Mouse (Mus musculus): ENCODE results near the gene Rundc1. TPM values are rescaled to one million over a fixed set of nuclear protein-coding genes. Genes with fewer than 3 reads are reported as not detected.

Rundc1 gene
- polyA plus RNA-seq, 1 experiment: 14.2 TPM

GRCm38 (mm10) chr11:101459716-101460115 lies 34.8 kb downstream of the Rundc1 start:
- 94% methylated on average over 6 of the region's 6 CpGs for WGBS
- Histone ChIP-seq H3K36me3 (ENCODE audit: control insufficient read depth, insufficient read depth, low read length) (peaks cover 33% of the 10 kb centered on the region), H3K4me1 (ENCODE audit: control insufficient read depth, insufficient read depth, insufficient read length) (0 out of 2 replicates have a peak, but pooled peaks cover 2% of the 10 kb centered on the region), H3K27ac (ENCODE audit: insufficient read depth, low read length) (no peak overlapping the region), H3K27me3 (ENCODE audit: control insufficient read depth, insufficient read depth, low read length) (no peaks in the 10 kb centered on the region), H3K4me3 (ENCODE audit: extremely low read depth, insufficient read depth, insufficient read length) (no peak overlapping the region)
- no peak for DNase-seq (ENCODE audit: low read depth in 1 of 2, low spot score in 2 of 2)
- TF ChIP-seq CTCF (IDR thresholded peaks at IDR 0.05; ENCODE audit: extremely low read depth, insufficient read depth, insufficient read length, insufficient replicate concordance) (no peak), POLR2A (IDR thresholded peaks at IDR 0.05; ENCODE audit: low read depth, low read length) (no peak)

DNA sequence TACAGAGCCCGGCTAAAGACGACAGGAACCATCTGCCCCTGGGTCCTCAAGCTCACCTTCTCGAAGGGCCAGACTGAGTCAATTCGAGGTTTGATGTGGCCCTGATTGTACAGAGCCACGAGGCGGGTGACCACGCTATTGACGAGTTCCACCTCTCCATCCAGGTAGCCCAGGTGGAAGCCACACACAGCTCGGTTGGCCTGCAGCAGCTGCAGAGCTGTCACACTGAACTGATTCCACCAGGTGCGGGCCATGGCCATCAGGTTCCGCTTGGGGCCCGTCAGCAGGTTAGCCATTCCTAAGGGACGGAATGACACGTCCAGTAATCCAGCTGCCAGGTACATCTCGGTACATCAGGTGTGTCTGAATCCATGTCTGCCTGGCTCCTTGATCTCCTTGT lies 35.4 kb downstream of the Rundc1 start:
- 89% methylated on average over 15 of the region's 15 CpGs for WGBS
- no peaks in the 10 kb centered on the region for H3K27me3 ChIP-seq (ENCODE audit: control insufficient read depth, insufficient read depth, low read length)

GRCm38 (mm10) chr11:101462141-101462540 lies 37.3 kb downstream of the Rundc1 start:
- TF ChIP-seq POLR2A (IDR thresholded peaks at IDR 0.05; ENCODE audit: low read depth, low read length) (no peak), CTCF (IDR thresholded peaks at IDR 0.05; ENCODE audit: extremely low read depth, insufficient read depth, insufficient read length, insufficient replicate concordance) (no peak)
- Histone ChIP-seq H3K4me3 (ENCODE audit: extremely low read depth, insufficient read depth, insufficient read length) (no peak overlapping the region), H3K36me3 (ENCODE audit: control insufficient read depth, insufficient read depth, low read length) (peaks cover 26% of the 10 kb centered on the region)

More for the DNA sequence above, 35.4 kb downstream of the Rundc1 start:
- H3K4me1 ChIP-seq (ENCODE audit: control insufficient read depth, insufficient read depth, insufficient read length): peaks cover 6% of the 10 kb centered on the region; the same call in 1 of the 2 replicates
- no peak overlapping the region for H3K4me3 ChIP-seq (ENCODE audit: extremely low read depth, insufficient read depth, insufficient read length)
- no peak for DNase-seq (ENCODE audit: low read depth in 1 of 2, low spot score in 2 of 2)
- peaks cover 33% of the 10 kb centered on the region for H3K36me3 ChIP-seq (ENCODE audit: control insufficient read depth, insufficient read depth, low read length)
- TF ChIP-seq POLR2A (IDR thresholded peaks at IDR 0.05; ENCODE audit: low read depth, low read length) (no peak), CTCF (IDR thresholded peaks at IDR 0.05; ENCODE audit: extremely low read depth, insufficient read depth, insufficient read length, insufficient replicate concordance) (no peak)
- H3K27ac ChIP-seq (ENCODE audit: insufficient read depth, low read length): no peak overlapping the region

GRCm38 (mm10) chr11:101462583-101463440 lies 37.9 kb downstream of the Rundc1 start:
- Histone ChIP-seq H3K27ac (ENCODE audit: insufficient read depth, low read length) (no peak overlapping the region), H3K4me3 (ENCODE audit: extremely low read depth, insufficient read depth, insufficient read length) (no peak overlapping the region)
- no peak for TF ChIP-seq CTCF (IDR thresholded peaks at IDR 0.05; ENCODE audit: extremely low read depth, insufficient read depth, insufficient read length, insufficient replicate concordance)
- no peak for TF ChIP-seq POLR2A (IDR thresholded peaks at IDR 0.05; ENCODE audit: low read depth, low read length)

More at GRCm38 (mm10) chr11:101462141-101462540, 37.3 kb downstream of the Rundc1 start:
- Histone ChIP-seq H3K27ac (ENCODE audit: insufficient read depth, low read length) (no peak overlapping the region), H3K27me3 (ENCODE audit: control insufficient read depth, insufficient read depth, low read length) (no peaks in the 10 kb centered on the region; the same call in 1 of the 2 replicates), H3K4me1 (ENCODE audit: control insufficient read depth, insufficient read depth, insufficient read length) (peaks cover 6% of the 10 kb centered on the region)
- no peak for DNase-seq (ENCODE audit: low read depth in 1 of 2, low spot score in 2 of 2)
- 91% methylated on average over 14 of the region's 14 CpGs for WGBS

DNA sequence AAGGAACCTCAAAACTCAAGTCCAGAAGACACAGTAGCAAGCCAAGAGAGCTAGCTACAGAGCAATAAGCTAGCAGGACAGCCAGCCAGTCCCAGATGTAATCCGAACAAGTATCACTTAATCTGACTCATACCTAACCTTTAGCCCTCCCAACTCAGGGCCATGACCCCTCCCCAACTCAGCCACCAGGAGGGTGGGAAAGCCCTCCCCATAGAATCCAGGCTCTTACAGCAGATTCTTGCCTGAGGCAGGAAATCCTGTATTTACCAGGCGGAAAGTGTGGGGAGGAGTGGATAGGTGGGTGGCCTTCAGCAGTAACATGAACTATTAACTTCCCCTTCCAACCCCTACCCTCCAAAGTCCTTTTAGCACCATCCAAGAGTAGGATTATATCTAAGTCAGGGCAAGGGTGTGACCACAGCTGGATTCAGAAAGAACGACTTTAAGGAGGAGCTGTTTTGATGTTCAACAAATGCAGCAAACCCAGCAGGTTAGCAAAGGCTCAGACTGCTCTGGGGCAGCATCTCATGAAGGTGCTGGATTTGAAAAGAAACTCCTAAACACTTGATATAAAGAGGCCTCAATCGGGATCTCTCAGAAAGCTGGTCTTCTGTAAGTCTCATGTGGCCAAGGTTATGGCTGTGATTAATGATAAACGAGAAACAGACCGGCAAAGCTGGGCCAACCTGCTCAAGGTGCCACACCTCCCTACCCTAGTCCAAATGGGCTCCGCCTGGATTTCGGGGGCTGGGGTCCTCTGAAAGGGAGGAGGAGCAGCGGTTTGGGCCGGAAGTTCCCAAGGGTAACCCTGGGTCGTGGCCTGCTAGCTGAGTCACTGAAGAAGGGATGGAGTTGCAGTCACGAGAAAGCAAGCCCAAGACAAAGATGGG lies 39.6 kb downstream of the Rundc1 start, which contains the start of gene Rnd2:
Gene Rnd2, plus strand, starts transcription at position 789 of the 890 bp plus-strand sequence.
- Histone ChIP-seq H3K36me3 (ENCODE audit: control insufficient read depth, insufficient read depth, low read length) (peaks cover 4% of the 10 kb centered on the region), H3K27me3 (ENCODE audit: control insufficient read depth, insufficient read depth, low read length) (peaks cover 5% of the 10 kb centered on the region), H3K4me3 (ENCODE audit: extremely low read depth, insufficient read depth, insufficient read length) (peak within 1 kb of the TSS; percentile 92), H3K4me1 (ENCODE audit: control insufficient read depth, insufficient read depth, insufficient read length) (peaks cover 12% of the 10 kb centered on the region), H3K27ac (ENCODE audit: insufficient read depth, low read length) (peak within 1 kb of the TSS; percentile 41; the same call in 1 of the 2 replicates)
- WGBS: 8% methylated on average over 12 of the region's 12 CpGs
- DNase-seq (ENCODE audit: low read depth in 1 of 2, low spot score in 2 of 2): no peak
- TF ChIP-seq CTCF (IDR thresholded peaks at IDR 0.05; ENCODE audit: extremely low read depth, insufficient read depth, insufficient read length, insufficient replicate concordance) (no peak), POLR2A (IDR thresholded peaks at IDR 0.05; ENCODE audit: low read depth, low read length) (no peak)

More at GRCm38 (mm10) chr11:101462583-101463440, 37.9 kb downstream of the Rundc1 start:
- Histone ChIP-seq H3K27me3 (ENCODE audit: control insufficient read depth, insufficient read depth, low read length) (no peaks in the 10 kb centered on the region; the same call in 1 of the 2 replicates), H3K4me1 (ENCODE audit: control insufficient read depth, insufficient read depth, insufficient read length) (peaks cover 12% of the 10 kb centered on the region), H3K36me3 (ENCODE audit: control insufficient read depth, insufficient read depth, low read length) (peaks cover 19% of the 10 kb centered on the region)
- DNase-seq (ENCODE audit: low read depth in 1 of 2, low spot score in 2 of 2): no peak
- WGBS: 30% methylated on average over 13 of the region's 13 CpGs

DNA sequence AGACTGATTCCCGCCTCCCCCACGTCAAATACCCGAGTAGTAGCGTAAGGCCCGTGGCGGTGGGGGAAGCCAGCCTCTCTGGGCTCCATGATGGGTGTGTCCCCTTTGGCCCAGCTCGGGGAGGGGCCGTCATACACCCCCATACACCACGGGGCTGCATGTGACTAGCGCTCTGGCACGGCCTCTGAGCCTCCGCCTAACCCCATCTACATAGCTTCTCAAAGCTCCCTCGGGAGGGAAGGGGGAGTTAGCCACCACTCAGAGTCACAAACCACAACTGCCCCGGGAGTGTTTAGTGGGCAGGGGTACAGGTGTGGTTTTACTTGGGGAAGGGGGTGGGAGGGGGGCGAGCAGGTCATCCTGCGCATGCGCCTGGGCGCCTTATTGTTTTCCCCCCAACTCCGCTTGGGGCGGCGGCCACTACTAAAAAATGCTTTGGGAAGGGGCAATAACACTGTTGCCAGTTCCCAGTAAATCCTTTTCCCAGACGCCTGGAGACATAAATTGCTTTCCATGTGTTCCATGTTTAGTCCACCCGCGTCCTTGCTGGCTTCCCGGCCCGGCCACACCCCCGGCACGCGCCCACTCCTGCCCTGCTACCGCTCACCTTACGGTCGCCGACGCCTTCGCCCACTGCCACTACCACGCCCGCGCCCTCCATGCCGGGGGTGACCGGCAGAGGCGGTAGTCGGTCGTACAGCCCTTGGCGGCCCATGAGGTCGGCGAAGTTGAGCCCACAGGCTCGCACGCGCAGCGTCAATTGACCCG lies 40.4 kb downstream of the Rundc1 start:
- WGBS: 1% methylated on average over 51 of the region's 51 CpGs
- H3K4me3 ChIP-seq (ENCODE audit: extremely low read depth, insufficient read depth, insufficient read length): peak overlapping the region; percentile 92
- peak in 1 of 2 experiments; percentile 31 for DNase-seq (ENCODE audit: low read depth in 1 of 2, low spot score in 2 of 2)
- TF ChIP-seq POLR2A (IDR thresholded peaks at IDR 0.05; ENCODE audit: low read depth, low read length) (no peak), CTCF (IDR thresholded peaks at IDR 0.05; ENCODE audit: extremely low read depth, insufficient read depth, insufficient read length, insufficient replicate concordance) (no peak)
- peaks cover 12% of the 10 kb centered on the region for H3K4me1 ChIP-seq (ENCODE audit: control insufficient read depth, insufficient read depth, insufficient read length)
- H3K36me3 ChIP-seq (ENCODE audit: control insufficient read depth, insufficient read depth, low read length): peaks cover 2% of the 10 kb centered on the region; the same call in 1 of the 2 replicates
- H3K27ac ChIP-seq (ENCODE audit: insufficient read depth, low read length): peak overlapping the region; percentile 6; the same call in 1 of the 2 replicates
- peaks cover 5% of the 10 kb centered on the region for H3K27me3 ChIP-seq (ENCODE audit: control insufficient read depth, insufficient read depth, low read length)

All from spleen, adult 2 months (tissue).